Mouse (Mus musculus) fat pad, adult 2 months (tissue): ENCODE results near the gene Stard13.

Experiments used
- DNase-seq: peaks from one replicate; pipeline ENCODE4 v3.0.0-alpha.2; 2011; ENCODE audit warnings: low read depth, low spot score; ENCODE audit errors: extremely low read depth

Gene Stard13

GRCm38 (mm10) chr5:151183656-151184240 lies 49.9 kb downstream of the Stard13 start:
- DNase-seq: no peak

- no peak for DNase-seq
Measured at GRCm38 (mm10) chr5:151181288-151181687, 52.3 kb downstream of the Stard13 start.

GRCm38 (mm10) chr5:151180176-151180785 lies 53.4 kb downstream of the Stard13 start:
- no peak for DNase-seq

GRCm38 (mm10) chr5:151177171-151177570 lies 56.5 kb downstream of the Stard13 start:
- no peak for DNase-seq

- DNase-seq: no peak
Measured at GRCm38 (mm10) chr5:151175897-151176313, 57.7 kb downstream of the Stard13 start.

GRCm38 (mm10) chr5:151174485-151175460 lies 58.9 kb downstream of the Stard13 start:
- no peak for DNase-seq

- DNase-seq: no peak
Measured at GRCm38 (mm10) chr5:151173774-151174173, 59.9 kb downstream of the Stard13 start.

GRCm38 (mm10) chr5:151170168-151170750 lies 63.4 kb downstream of the Stard13 start:
- no peak for DNase-seq

GRCm38 (mm10) chr5:151168191-151168590 lies 65.4 kb downstream of the Stard13 start:
- DNase-seq: no peak

- DNase-seq: no peak
Measured at GRCm38 (mm10) chr5:151167641-151168040, 66.0 kb downstream of the Stard13 start.

- DNase-seq: no peak
Measured at GRCm38 (mm10) chr5:151166266-151166665, 67.4 kb downstream of the Stard13 start.

GRCm38 (mm10) chr5:151165381-151166016 lies 68.1 kb downstream of the Stard13 start:
- DNase-seq: no peak

- no peak for DNase-seq
Measured at GRCm38 (mm10) chr5:151164815-151165214, 68.8 kb downstream of the Stard13 start.

- DNase-seq: no peak
Measured at GRCm38 (mm10) chr5:151162642-151163041, 71.0 kb downstream of the Stard13 start.

- no peak for DNase-seq
Measured at GRCm38 (mm10) chr5:151155247-151155646, 78.4 kb downstream of the Stard13 start.

GRCm38 (mm10) chr5:151154780-151155179 lies 78.9 kb downstream of the Stard13 start:
- DNase-seq: no peak

- DNase-seq: no peak
Measured at GRCm38 (mm10) chr5:151154030-151154429, 79.6 kb downstream of the Stard13 start.

- no peak for DNase-seq
Measured at GRCm38 (mm10) chr5:151151549-151151948, 82.1 kb downstream of the Stard13 start.

- no peak for DNase-seq
Measured at GRCm38 (mm10) chr5:151149509-151149908, 84.1 kb downstream of the Stard13 start.

GRCm38 (mm10) chr5:151148079-151148478 lies 85.6 kb downstream of the Stard13 start:
- DNase-seq: no peak

GRCm38 (mm10) chr5:151145807-151146206 lies 87.8 kb downstream of the Stard13 start:
- no peak for DNase-seq
